In the genomic region with DNA sequence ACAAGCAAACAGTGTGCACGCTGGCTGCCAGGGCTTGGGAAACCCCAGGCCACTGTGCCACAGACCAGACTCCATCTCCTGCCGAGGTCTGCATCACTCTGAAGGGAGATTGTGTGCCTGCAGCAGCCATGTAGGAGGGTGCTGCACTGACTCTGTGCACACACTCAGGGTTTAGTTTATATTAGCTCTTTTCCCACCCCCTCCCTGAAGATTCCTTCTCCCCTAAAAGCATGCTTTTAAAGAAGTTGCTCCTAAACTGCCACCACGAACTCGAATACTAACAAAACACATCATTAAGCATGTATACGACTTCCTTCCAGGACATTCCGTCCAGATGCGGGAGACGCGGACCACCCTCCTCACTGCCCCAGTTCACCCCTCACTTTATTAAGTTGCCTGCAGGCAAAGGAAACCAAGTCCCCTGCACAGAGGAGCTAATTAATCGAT, we compare ENCODE assay signal across 19 mouse cellular contexts.
DNase-seq lines count a peak whose midpoint lies in the region; ATAC-seq and TF ChIP-seq lines count a peak whose summit lies in the region.
"Had no signal": no experiment of that assay in that cellular context is flagged by ENCODE, and none has a peak within 500 bp of the region (broad histone marks: within the 10 kb centered on the region; RNA-seq: fewer than 3 reads in every experiment).

No protein-coding gene starts in this region.

- no peaks in the 10 kb centered on the region for H3K9me3 ChIP-seq in kidney, postnatal 0 days (replicated peaks; ENCODE audit: low read length)
- no peaks in the 10 kb centered on the region for H3K9me3 ChIP-seq in limb, embryonic 11.5 days (ENCODE audit: control insufficient read depth, low read length)
- H3K9me3 ChIP-seq in stomach, embryonic 14.5 days (ENCODE audit: control insufficient read depth, low read depth, low read length), result no peaks in the 10 kb centered on the region
- no peaks in the 10 kb centered on the region for H3K9me3 ChIP-seq in forebrain, embryonic 11.5 days (ENCODE audit: control insufficient read depth, low read length)
- H3K9me3 ChIP-seq: G1E; hindbrain, embryonic 10.5 days had no signal

- H3K27me3 ChIP-seq in kidney, postnatal 0 days (ENCODE audit: insufficient read depth, low read length), result no peaks in the 10 kb centered on the region
- H3K27me3 ChIP-seq in limb, embryonic 11.5 days (ENCODE audit: control insufficient read depth, insufficient read depth, low read length), result no peaks in the 10 kb centered on the region
- H3K27me3 ChIP-seq in stomach, embryonic 14.5 days (ENCODE audit: control insufficient read depth, insufficient read depth, low read length), result no peaks in the 10 kb centered on the region
- H3K27me3 ChIP-seq in forebrain, embryonic 11.5 days (ENCODE audit: control insufficient read depth, insufficient read depth, low read length), result no peaks in the 10 kb centered on the region

- H3K9ac ChIP-seq in kidney, postnatal 0 days (ENCODE audit: low read depth, low read length), result no peak overlapping the region
- H3K9ac ChIP-seq in limb, embryonic 11.5 days (ENCODE audit: low read length), result peak overlapping the region; percentile 27; the same call in 1 of the 2 replicates
- H3K9ac ChIP-seq in stomach, embryonic 14.5 days (replicated peaks; ENCODE audit: low read depth, low read length), result peak overlapping the region; percentile 30; the same call in 1 of the 2 replicates
- no peak overlapping the region for H3K9ac ChIP-seq in forebrain, embryonic 11.5 days (ENCODE audit: low read length)
- H3K9ac ChIP-seq: liver, embryonic 14.5 days had no signal

- H3K4me1 ChIP-seq in kidney, postnatal 0 days (replicated peaks; ENCODE audit: insufficient read depth, low read length), result peaks cover 10% of the 10 kb centered on the region; the same call in 1 of the 2 replicates
- peaks cover 28% of the 10 kb centered on the region for H3K4me1 ChIP-seq in limb, embryonic 11.5 days (ENCODE audit: control insufficient read depth, insufficient read depth, low read length)
- H3K4me1 ChIP-seq in stomach, embryonic 14.5 days (ENCODE audit: control insufficient read depth, insufficient read depth, low read length), result peaks cover 4% of the 10 kb centered on the region; the same call in 1 of the 2 replicates
- no peaks in the 10 kb centered on the region for H3K4me1 ChIP-seq in forebrain, embryonic 11.5 days (replicated peaks; ENCODE audit: control insufficient read depth, insufficient read depth, low read length)

- H3K4me3 ChIP-seq in kidney, postnatal 0 days (replicated peaks; ENCODE audit: low read depth, low read length), result no peak overlapping the region
- no peak overlapping the region for H3K4me3 ChIP-seq in limb, embryonic 11.5 days (ENCODE audit: low read depth, low read length)
- H3K4me3 ChIP-seq in stomach, embryonic 14.5 days (ENCODE audit: low read depth, low read length), result no peak overlapping the region
- H3K4me3 ChIP-seq in forebrain, embryonic 11.5 days (ENCODE audit: low read depth, low read length), result no peak overlapping the region
- H3K4me3 ChIP-seq: erythroblast, embryonic 14.5 days; hindbrain, embryonic 10.5 days had no signal

- peak; percentile 18 for DNase-seq in embryo, embryonic 11 days
- DNase-seq in embryo, embryonic 10.5 days (ENCODE audit: low spot score), result no peak
- no peak for DNase-seq in kidney, postnatal 0 days (ENCODE audit: low spot score)
- no peak for DNase-seq in kidney, postnatal 14 days
- peak; percentile 76 for DNase-seq in limb, embryonic 11.5 days (ENCODE audit: low spot score)
- DNase-seq in forebrain, embryonic 11.5 days (ENCODE audit: low spot score), result no peak
- no peak for DNase-seq in left cerebral cortex, postnatal 4 days
- DNase-seq: cerebellum, adult 9-10 months; gastrocnemius, postnatal 25 days; kidney, adult 11 months; kidney, postnatal 4 days; right cerebral cortex, adult 18-20 months had no signal

- H3K36me3 ChIP-seq in kidney, postnatal 0 days (ENCODE audit: insufficient read depth, low read length), result no peaks in the 10 kb centered on the region
- H3K36me3 ChIP-seq in limb, embryonic 11.5 days (ENCODE audit: control insufficient read depth, insufficient read depth, low read length), result no peaks in the 10 kb centered on the region
- no peaks in the 10 kb centered on the region for H3K36me3 ChIP-seq in stomach, embryonic 14.5 days (ENCODE audit: control insufficient read depth, insufficient read depth, low read length)
- H3K36me3 ChIP-seq in forebrain, embryonic 11.5 days (ENCODE audit: control insufficient read depth, insufficient read depth, low read length), result no peaks in the 10 kb centered on the region
- H3K36me3 ChIP-seq: G1E; hindbrain, embryonic 10.5 days had no signal

- no peak for ATAC-seq in kidney, postnatal 0 days (replicated peaks; ENCODE audit: low FRiP score, low read depth)
- ATAC-seq in limb, embryonic 11.5 days (ENCODE audit: insufficient number of reproducible peaks, low FRiP score, low TSS enrichment, low read depth), result peak; percentile 69; the same call in 1 of the 2 replicates
- no peak for ATAC-seq in stomach, embryonic 14.5 days (ENCODE audit: insufficient number of reproducible peaks, insufficient read depth, low FRiP score, low read depth)
- no peak for ATAC-seq in forebrain, embryonic 11.5 days (replicated peaks; ENCODE audit: low FRiP score)
- ATAC-seq: CD4-positive, CD25-positive, alpha-beta regulatory T cell, adult 4 months; forebrain, embryonic 16.5 days had no signal

- peak overlapping the region; percentile 21; the same call in 1 of the 2 replicates for H3K4me2 ChIP-seq in kidney, postnatal 0 days (ENCODE audit: low read length)
- H3K4me2 ChIP-seq in limb, embryonic 11.5 days (ENCODE audit: low read depth, severe bottlenecking), result peak overlapping the region; percentile 36
- no peak overlapping the region; the same call in 1 of the 2 replicates for H3K4me2 ChIP-seq in stomach, embryonic 14.5 days (replicated peaks; ENCODE audit: low read depth, low read length)
- no peak overlapping the region for H3K4me2 ChIP-seq in forebrain, embryonic 11.5 days (ENCODE audit: low read depth, low read length, severe bottlenecking)

- no peak for TF ChIP-seq CTCF in kidney, postnatal 0 days (IDR thresholded peaks at IDR 0.05; ENCODE audit: low read depth)

- intact Hi-C loops in left cerebral cortex, postnatal 4 days (cut with DNase I), result no loop called here

- WGBS in kidney, postnatal 0 days, result 13% methylated on average over 10 of the region's 10 CpGs
- 9% methylated on average over 10 of the region's 10 CpGs for WGBS in limb, embryonic 11.5 days
- WGBS in stomach, embryonic 14.5 days, result 31% methylated on average over 10 of the region's 10 CpGs
- WGBS in forebrain, embryonic 11.5 days, result 72% methylated on average over 10 of the region's 10 CpGs

- no peak overlapping the region; the same call in 1 of the 2 replicates for H3K27ac ChIP-seq in kidney, postnatal 0 days
- H3K27ac ChIP-seq in limb, embryonic 11.5 days (replicated peaks; ENCODE audit: low read depth, low read length), result peak overlapping the region; percentile 94
- no peak overlapping the region for H3K27ac ChIP-seq in stomach, embryonic 14.5 days (ENCODE audit: low read length)
- no peak overlapping the region for H3K27ac ChIP-seq in forebrain, embryonic 11.5 days (ENCODE audit: low read depth, low read length)
- H3K27ac ChIP-seq: hindbrain, embryonic 10.5 days; liver, embryonic 14.5 days had no signal

Comparison
In these comparisons a context has a peak if more than half of its experiments do, and no peak if none do; other contexts are left out.
1. DNase-seq: peak in embryo, embryonic 11 days (single experiment) and limb, embryonic 11.5 days (single experiment); none in embryo, embryonic 10.5 days (single experiment), kidney, postnatal 0 days (single experiment), kidney, postnatal 14 days (single experiment), forebrain, embryonic 11.5 days (single experiment) and left cerebral cortex, postnatal 4 days (single experiment).
2. H3K4me2 ChIP-seq: peak in kidney, postnatal 0 days (single experiment) and limb, embryonic 11.5 days (single experiment); none in stomach, embryonic 14.5 days (single experiment) and forebrain, embryonic 11.5 days (single experiment).
3. H3K9ac ChIP-seq: peak in limb, embryonic 11.5 days (single experiment) and stomach, embryonic 14.5 days (single experiment); none in kidney, postnatal 0 days (single experiment) and forebrain, embryonic 11.5 days (single experiment).